Mouse (Mus musculus) erythroblast, adult 5-6 weeks (primary cell): ENCODE results near the gene Retn. TPM values are rescaled to one million over a fixed set of nuclear protein-coding genes. Genes with fewer than 3 reads are reported as not detected.

ENCODE experiments used
- ATAC-seq: replicated peaks from 2 replicates; pipeline ENCODE4 v1.8.0; 2016; ENCODE audit warnings: moderate number of reproducible peaks, mild to moderate bottlenecking, moderate TSS enrichment, inconsistent platforms; ENCODE audit not compliant: poor library complexity, low FRiP score, severe bottlenecking
- total RNA-seq, 2 experiments: library from RNA; stranded (forward) in 1 of 2; stranded (reverse) in 1 of 2; fragments of 150-400 nt in 1 of 2; fragments of 200-764, 138-1000 nt in 1 of 2; gene quantifications; 2 replicates each; pipeline versions ENCODE4 v1.2.3 to v1.2.4; 2015 to 2017; ENCODE audit warnings: low replicate concordance in 2 of 2

The Retn gene
- total RNA-seq, 2 experiments from 2014 or later: not detected

DNA sequence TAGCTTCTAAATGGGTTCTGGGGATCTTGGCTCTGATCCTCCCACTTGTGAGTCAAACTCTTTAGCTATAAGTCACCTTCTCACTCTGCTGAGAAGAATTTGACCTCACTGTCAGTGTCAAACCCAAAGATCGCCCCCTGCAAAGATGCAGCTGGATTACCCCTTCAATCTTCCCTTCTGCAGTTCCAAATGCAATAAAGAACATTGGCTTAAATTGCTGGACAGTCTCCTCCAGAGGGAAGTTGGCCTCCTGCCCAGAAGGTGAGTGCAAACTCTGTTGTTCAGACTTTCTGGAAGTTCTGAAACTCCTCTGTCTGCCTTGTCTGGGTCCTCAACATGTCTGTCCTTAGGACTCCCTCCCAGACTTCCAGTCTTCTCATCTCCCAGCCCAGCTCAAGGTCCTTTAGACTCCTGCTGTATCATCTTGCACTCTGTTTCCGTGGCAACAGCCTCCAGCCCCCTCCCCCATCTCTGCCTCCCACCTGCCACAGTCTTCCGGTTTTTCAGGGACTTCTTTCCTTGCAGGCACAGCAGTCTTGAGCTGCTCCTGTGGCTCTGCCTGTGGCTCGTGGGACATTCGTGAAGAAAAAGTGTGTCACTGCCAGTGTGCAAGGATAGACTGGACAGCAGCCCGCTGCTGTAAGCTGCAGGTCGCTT, 1.3 kb downstream of the Retn start:
- ATAC-seq: no peak

DNA sequence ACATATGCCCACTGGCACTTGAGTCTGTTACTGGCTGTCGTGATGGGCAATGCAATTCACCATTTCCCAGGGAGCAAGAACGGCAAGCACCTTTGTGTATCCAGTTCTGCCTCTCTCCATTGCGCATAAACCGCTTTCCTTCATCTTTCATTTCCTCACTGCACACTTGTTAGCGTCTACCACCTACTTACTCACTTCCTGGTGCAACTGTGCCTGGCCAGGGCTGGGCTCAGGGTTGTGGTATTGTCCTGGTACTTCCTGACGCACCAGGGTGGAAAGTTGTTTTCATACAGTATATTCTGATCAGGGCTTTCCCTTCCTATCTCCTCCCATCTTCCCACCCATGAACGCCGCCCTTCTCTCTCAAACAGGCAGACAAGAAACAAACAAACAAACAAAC, 5.3 kb downstream of the Retn start:
- no peak for ATAC-seq

DNA sequence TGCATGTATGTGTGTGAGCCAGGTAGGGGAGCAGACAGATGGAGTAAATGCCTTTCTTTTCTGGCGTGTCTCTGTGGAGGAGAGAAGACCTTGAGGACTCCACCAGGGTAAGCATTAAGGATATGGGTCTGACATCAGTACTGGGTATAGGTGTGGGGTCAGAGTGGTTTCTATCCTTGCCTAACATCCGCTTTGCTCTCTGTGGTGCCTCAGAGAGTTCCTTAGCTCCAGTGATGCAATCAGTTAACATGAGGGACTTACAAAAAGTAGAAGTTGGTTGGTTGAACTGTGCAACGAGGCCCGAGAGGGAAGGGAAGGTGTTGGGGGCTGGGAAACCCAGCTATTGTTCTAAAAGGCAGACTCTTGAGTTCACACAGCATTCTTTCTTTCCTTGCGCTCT, 8.8 kb downstream of the Retn start:
- no peak for ATAC-seq

DNA sequence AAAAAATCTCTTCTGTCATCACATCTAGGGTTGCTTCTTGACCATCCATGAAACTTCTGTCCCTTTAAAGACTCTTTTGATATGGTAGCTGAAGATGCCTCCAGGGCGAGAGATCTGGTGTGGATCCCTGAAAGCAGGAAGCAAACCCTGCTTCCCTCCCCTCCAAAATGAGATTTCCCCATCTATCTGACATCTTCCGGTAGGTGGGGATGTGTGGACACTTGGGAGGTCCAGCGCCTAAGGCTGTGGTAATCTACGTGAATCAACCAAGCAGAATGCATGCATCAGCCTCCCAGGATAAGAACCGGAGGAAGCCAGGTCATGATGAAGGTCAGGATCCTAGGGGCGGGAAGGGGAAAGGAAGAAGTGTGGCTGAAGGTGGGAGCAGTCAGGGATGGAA, 9.9 kb downstream of the Retn start, which contains the start of gene Mcemp1:
Gene Mcemp1, plus strand, starts transcription at position 248 of the 400 bp plus-strand sequence.
- ATAC-seq: no peak

DNA sequence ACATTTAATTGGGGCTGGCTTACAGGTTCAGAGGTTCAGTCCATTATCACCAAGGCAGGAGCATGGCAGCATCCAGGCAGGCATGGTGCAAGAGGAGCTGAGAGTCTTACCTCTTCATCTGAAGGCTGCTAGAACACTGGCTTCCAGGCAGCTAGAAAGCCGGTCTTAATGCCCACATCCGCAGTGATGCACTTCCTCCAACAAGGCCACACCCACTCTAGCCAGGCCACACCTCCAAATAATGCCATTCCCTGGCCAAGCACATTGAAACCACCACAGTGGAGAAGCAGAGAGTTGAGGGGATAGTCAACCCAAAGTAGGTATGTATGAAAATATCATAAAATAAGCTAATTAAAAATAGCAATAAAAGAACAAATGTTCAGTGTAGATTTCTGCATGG, 14.8 kb downstream of the Retn start:
- no peak for ATAC-seq

DNA sequence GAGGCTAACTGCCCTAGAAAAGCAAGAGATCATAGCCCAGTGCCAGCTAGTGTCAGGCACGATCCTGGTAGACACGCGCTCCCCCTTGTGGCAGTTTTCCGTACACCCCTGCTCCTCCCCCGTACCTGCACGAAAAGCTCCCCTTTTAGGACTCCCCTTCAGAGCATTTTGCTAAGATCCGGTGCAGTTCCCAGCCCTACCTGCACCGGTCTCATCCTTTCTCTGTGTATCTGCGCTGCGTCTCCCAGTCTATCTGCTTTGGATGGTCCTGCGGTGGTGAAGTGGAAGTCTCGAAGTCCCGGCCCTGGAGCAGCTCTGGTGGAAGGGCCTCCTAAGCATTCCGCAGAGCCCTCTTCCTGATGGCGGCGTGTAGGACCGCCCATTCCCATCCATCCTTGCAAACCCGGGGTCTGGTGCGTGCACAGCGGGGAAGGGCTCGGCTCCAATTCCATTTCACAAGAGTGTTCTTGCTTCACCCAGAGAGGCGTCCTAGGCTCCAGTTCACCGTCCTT, 16.5 kb downstream of the Retn start, which contains the start of gene Fcor:
Gene Fcor, minus strand, starts transcription at position 383 of the 512 bp plus-strand sequence.
- ATAC-seq: peak; percentile 61

DNA sequence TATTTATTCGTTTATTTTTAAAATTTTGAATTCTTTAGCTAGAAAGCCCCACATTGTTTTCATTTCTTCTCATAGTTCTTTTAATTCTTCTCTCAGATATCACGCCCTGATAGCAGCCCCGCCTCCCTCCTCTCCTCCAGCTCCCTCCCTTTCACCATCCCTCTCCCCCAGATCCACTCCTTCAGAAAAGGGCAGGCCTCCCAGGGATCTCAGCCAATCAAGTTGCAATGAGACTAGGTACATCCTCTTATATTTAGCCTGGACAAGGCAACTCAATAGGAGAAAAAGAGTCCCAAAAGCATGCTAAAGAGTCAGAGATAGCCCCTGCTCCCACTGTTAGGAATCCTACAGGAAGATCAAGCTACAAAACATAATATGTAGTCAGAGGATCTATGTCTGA, 19.1 kb downstream of the Retn start:
- no peak for ATAC-seq

DNA sequence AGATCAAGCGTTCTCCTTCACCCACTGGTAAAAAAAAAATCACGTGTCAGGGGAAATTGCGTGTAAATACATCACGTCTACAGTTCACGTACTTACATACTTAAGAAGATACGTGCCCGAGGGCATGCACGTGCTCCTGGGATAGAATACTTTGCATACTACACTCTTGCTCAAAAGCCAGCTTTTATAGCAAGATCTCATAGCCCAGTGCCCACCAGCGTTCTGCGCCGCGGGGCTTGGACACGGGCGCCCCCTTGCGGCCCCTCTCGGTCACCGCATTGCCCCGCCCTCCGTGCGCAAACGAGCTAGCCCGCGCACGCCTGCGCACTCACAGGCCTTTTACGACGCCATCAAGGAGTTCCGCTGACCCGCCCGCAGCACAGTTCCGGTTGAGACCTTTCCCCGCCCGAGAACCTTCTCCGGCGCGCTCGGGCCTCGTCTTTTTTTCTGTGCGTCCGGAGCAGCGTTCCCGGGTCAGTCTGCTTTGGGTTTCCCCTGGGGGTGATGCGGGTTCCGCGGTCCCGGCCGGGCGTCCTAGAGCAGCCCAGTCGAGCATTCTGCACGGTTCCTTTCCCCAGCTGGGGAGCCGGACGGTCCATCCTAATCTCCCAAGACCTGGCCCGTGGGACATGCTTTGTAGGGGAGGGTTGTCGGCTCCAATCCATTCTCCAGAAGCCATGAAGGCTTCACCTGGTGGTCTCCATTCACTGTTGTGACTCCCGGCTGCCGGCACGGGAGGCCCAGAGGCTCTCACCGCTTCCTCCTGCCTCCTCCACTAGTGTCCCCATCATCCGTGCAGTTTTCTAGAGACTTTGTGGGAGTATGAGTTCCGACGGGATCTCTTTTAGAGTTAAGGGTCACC, 20.8 kb downstream of the Retn start, which contains the start of gene Trappc5:
Gene Trappc5, plus strand, starts transcription at position 169 of the 862 bp plus-strand sequence.
- peak; percentile 96 for ATAC-seq

DNA sequence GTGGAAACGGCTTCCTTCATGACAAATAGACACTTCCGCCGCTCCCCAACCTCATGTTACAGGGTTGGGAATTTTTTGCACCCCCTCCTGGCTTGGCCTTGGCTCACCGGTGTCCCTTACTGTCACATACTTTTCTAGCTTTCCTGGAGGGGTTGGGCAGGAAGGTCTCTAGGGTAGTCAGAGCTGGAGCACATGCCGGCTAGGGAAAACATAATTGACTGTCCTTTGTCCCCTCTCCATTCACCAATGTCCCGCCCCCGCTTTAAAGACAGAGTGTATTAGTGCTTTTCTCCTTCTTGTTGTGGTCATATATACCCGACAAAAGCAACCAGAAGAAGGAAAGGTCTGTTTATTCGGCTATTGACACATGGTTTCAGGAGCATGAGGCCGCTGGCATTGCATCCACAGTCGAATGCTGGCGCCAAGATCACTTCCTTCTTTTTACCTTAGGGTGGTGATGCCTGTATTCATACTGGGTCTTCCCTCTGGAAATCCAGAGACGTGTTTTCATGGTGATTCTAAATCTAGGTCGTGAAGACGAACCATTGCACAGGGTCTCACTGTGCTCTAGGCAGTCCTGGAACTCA, 21.5 kb downstream of the Retn start:
- ATAC-seq: peak; percentile 12; the same call in 1 of the 2 replicates

DNA sequence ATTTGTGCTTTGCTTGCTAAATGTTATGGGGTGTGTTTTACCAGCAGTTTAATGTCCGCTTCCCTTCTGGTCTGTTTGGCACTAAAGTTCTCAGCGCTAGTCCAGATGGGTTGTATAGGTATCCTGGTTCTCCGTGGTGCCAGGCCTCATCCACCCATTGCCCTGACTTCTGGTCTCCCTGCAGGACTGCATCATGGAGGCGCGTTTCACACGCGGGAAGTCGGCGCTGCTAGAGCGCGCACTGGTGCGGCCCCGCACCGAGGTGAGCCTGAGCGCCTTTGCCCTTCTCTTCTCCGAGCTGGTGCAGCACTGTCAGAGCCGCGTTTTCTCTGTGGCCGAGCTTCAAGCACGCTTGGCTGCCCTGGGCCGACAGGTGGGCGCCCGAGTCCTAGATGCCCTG, 23.3 kb downstream of the Retn start:
- no peak for ATAC-seq

DNA sequence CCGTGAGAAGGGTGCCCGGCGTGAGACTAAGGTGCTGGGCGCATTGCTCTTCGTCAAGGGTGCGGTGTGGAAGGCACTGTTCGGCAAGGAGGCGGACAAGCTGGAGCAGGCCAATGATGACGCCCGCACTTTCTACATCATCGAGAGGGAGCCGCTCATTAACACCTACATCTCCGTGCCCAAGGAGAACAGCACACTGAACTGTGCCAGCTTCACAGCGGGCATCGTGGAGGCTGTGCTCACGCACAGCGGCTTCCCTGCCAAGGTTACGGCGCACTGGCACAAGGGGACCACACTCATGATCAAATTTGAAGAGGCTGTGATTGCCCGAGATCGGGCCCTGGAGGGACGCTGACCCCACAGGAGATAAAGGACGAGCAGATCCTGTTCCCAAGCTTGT, 23.7 kb downstream of the Retn start:
- no peak for ATAC-seq

DNA sequence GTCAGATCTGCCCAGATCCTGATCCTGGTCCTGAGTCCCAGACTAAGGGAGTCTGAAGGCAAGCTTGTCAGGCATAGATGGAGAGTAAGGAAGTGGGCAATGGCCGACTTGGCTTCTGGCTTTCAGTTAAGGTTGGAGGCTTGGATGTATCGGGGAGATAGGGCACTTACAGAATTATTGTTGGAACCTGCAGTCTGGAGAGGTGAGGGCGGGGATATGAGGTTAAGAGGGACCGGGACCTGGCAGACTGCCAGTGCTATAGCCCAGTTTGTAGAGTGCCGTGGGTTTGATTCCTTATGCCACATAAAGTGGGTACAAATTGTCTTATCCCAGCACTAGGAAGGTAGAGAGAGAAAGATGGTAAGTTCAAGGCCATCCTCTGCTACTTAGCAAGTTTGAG, 24.1 kb downstream of the Retn start:
- no peak for ATAC-seq

DNA sequence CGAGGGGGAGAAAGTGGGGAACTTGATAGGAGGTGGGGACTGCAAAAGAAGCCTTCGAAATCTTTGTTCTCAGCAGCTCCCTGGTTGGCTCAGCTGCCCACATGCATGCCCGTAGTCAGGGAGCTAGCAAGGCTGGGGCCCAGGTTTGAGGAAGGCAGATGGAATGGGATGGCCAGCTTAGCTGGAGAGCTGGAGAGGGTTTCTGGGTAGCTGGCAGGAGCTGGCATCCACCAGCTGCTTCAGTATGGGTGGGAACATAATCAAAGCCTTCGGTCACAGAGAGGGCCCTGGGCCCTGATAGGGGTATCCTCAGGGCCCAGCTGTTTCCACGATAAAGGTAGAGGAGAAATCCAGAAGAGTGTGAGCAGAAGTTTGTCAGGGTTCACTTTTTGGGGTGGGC, 26.9 kb downstream of the Retn start:
- no peak for ATAC-seq

DNA sequence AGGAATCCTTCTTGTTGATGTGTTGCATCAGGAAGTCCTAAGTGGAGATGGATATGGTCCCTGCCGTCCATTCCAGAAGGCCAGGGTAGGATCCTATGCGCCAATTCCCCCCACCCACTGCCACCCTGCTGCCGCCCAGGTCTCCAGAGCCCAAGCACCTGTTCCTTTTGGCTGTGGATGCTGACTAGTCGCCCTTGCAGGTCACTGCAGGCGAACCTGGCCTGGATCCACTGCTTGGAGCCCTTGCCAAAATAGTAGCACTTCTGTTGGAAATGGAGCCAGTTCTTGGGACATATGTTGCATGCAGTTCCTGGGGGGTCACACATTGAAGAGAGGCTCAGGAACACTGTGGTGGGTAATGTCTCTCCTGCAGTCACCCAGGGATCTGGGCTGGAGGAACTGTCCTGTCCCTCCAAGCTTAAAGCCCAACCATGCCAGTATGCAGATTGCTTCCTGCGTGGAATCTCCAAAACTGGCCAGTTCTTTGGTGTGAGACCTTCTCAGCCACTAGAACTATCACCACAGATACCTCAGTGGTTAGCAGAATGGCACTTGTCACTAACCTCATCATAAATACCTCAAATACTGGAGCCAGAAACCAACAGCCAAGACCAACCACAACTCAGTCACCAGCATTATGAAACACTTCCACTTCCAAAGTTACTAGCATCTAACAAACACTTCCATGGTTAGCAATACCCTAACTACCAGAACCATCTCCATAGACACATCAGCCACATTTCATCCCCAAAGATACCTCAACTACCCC, 28.0 kb downstream of the Retn start:
- no peak for ATAC-seq

DNA sequence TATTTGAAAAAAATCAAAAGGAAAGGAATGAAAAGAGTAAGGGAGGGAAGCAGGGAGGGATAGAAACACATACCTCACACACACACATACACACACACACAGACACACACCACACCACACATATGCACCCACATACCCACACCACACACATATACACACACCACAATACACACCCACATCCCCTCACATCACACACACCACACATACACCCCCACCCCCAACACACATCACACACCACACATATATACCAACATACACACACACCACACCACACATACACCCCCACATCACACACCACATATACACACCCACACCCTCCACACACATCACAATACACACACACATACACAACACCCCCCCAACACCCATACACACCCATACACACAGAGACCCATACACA, 29.0 kb downstream of the Retn start:
- ATAC-seq: no peak

DNA sequence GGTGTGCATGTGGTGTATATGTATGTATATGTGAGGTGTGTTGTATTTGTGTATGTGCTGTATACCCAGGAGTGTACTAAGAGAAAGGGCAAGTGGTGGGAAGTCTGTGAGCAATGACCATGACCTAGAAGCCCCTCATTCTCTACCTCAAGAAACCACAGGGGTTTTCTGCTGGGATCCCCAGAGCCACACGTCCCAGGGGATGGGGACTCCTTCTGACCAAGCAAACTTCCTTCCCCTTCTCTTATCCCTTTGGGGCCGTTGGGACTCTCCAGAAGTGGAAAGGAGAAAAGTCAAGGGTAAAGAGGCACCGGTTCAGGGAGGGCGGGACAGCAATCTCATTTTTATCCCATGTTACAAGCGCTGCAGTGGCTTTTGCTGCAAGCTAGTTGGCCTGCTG, 29.9 kb downstream of the Retn start:
- no peak for ATAC-seq

DNA sequence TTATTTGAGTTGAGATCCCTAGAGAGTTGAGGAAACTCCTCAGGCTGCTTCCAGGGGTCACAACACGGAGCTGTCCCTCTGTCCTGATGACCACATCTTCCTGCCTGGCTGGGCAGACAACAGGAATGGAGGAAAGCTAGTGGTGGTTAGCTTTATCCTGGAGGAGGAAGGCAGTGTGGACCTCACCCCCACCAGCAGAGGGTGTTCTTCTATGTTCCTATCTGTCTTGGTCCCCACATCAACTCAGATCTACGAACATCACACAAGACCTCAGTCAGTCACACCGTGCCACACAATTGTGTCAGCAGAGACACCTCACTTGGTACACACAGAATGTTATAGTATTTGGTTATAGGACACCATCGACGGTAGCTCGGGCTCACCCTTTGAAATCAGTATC, 32.0 kb downstream of the Retn start:
- no peak for ATAC-seq

DNA sequence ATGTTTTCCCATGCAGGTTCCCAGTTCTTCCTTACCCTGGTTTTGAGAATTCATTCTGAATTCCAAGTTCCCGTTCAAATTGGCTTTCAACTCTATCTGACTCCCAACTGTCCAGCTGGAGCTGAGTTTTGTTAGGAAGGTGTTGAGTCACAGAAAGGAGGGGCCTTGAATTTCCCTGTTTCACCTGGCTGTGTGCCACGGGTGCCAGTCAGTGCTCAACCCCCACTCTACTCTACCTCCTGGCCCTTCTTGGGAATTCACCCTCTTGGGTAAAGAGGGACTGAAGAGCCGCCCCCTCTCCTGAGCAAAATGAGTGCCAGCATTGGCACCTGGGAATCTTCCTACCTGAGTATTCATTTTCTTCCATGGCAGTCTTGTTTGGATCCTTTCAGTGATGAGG, 35.2 kb downstream of the Retn start:
- no peak for ATAC-seq

DNA sequence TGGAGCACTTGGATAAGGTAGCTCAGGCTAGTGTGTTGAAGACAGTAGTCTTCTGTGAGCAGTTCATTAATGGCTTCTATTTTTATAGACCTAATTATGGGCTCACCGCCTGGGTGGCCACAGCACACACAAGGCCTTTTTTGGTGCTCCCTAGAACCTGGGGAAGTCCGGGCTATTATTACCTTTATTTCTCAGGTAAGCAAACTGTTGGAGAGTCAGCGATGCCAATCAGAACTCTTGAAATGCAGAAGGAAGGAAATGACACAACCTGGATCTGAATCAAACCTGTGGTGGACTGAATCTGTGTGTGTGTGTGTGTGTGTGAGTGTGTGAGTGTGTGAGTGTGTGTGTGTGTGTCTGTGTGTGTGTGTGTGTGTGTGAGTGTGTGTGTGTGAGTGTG, 38.6 kb downstream of the Retn start, which contains the start of gene Fcer2a:
Gene Fcer2a, minus strand, starts transcription at position 55 of the 400 bp plus-strand sequence.
- no peak for ATAC-seq

DNA sequence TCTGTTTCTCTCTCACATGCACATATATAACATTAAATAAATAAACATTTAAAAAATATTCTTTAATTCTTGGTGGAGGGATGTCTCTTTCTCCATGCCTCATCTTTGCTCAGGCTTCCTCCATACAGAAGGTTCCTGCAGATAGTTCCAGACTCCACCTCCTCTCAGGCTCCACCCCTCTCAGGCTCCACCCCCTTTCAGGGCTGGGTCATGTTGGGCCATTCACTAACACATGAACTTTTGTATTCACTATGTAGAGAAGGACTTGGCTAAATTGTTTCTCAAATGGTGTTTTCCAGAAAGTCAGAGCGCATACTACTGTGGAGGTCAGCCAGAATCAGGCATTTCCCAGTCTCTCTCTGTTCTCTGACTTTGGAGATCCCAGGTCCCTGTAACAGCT, 45.9 kb downstream of the Retn start:
- no peak for ATAC-seq
